Mouse (Mus musculus) bone marrow, adult 2 months (tissue): ENCODE measurements around the gene Tnfrsf1a.

Experiments used
- CTCF ChIP-seq: fragments of 200-500 bp; IDR thresholded peaks from 2 replicates; pipeline ENCODE4 v1.5.1; 2011; ENCODE audit warnings: low read length, control low read depth; ENCODE audit not compliant: control insufficient read depth, insufficient read depth
- POLR2A ChIP-seq: fragments of 200-500 bp; IDR thresholded peaks from 2 replicates; pipeline ENCODE4 v1.6.1; 2011; ENCODE audit warnings: low read depth, mild to moderate bottlenecking, control low read depth, low read length, borderline replicate concordance; ENCODE audit not compliant: control insufficient read depth

GRCm38 (mm10) chr6:125349575-125350230, 541 bp downstream of the Tnfrsf1a start:
- TF ChIP-seq POLR2A (peak; percentile 29; the same call in 1 of the 2 replicates), CTCF (no peak)
